Mouse (Mus musculus): Measurements from ENCODE around the gene Gm49394. TPM values are rescaled to one million over a fixed set of nuclear protein-coding genes. Genes with fewer than 3 reads are reported as not detected.

Gm49394 gene
- 0.01 TPM for polyA plus RNA-seq (2012; fragmentation: generic; extraction: Trizol)
- long read RNA-seq, experiment 1, result 0 reads
- long read RNA-seq, experiment 2, result 0 reads

DNA sequence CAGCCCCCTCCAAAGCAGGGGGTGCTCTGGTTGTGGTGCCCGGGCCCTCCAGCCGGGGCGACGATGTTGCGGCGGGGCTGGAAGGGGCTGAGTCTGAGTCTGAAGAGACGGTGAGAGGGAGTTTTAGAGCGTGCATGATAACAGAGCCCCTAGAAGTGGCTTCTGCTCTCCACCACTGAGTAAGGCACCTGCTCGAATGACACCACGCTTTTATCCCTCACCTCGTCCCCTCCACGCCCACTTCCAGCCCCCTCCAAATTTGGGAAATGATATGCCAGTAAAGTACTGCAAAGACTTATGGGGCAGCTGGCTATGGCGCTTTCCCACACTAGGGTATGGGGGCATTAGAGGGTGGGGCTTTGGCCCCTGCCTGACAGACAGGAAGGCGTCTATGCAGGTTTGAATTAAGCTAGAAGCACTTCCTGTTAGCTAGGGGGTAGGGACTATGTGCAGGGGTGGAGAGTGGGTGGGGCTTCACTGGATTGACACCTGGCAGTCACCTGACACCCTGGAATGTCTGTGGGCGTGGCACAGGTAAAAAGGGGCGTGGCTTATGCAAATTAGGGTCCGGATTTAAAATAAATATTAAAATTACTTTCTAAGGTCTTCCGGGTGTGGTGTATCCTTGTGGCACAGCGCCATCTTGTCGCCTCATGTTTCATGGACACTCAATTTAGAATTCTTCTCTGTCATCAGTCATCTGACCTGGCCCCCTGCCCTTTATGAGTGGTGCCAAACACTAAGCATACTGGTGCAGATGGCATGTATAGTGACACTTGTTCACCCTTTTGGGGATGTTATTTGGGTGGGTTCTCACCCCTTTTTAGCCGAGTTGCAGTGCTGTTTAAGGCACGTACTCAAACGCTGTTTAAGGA is at the start of gene Gm49394:
Gene Gm49394, minus strand, starts transcription at position 192 of the 875 bp plus-strand sequence.
- no peak within 1 kb of the TSS for H3K4me3 ChIP-seq (ENCODE audit: insufficient read depth, poor library complexity, severe bottlenecking)
- no peaks in the 10 kb centered on the region for H3K79me2 ChIP-seq (ENCODE audit: control insufficient read depth, insufficient read depth)
- H3K79me3 ChIP-seq (ENCODE audit: low read depth), result no peaks in the 10 kb centered on the region
- no peak within 1 kb of the TSS for H3ac ChIP-seq (ENCODE audit: control insufficient read depth, insufficient read length, low read depth)
- no peak for TF ChIP-seq FOSL1 (IDR thresholded peaks at IDR 0.05; ENCODE audit: insufficient read depth, low read length, poor library complexity, severe bottlenecking)
- TF ChIP-seq MAX (IDR thresholded peaks at IDR 0.05), result no peak
- TF ChIP-seq MYOD1 (IDR thresholded peaks at IDR 0.05; ENCODE audit: control insufficient read depth, insufficient read length, low read depth), result no peak
- no peak for TF ChIP-seq MYOG (IDR thresholded peaks at IDR 0.05; ENCODE audit: control insufficient read depth, extremely low read depth, insufficient read length)
- TF ChIP-seq CTCF (IDR thresholded peaks at IDR 0.05; ENCODE audit: control insufficient read depth, insufficient read depth, insufficient read length), result no peak
- TF ChIP-seq USF1 (IDR thresholded peaks at IDR 0.05; ENCODE audit: low read depth), result no peak
- TF ChIP-seq CEBPB (IDR thresholded peaks at IDR 0.05; ENCODE audit: low read depth), result no peak
- H3K27me3 ChIP-seq (ENCODE audit: control insufficient read depth, insufficient read depth, insufficient read length), result no peaks in the 10 kb centered on the region
- no peaks in the 10 kb centered on the region for H3K36me3 ChIP-seq (ENCODE audit: control insufficient read depth, insufficient read depth)

GRCm38 (mm10) chr7:142714783-142715498 is 45.2 kb upstream of the Gm49394 start:
- Histone ChIP-seq H3K4me3 (ENCODE audit: insufficient read depth, poor library complexity, severe bottlenecking) (no peak overlapping the region), H3K36me3 (ENCODE audit: control insufficient read depth, insufficient read depth) (no peaks in the 10 kb centered on the region), H3K27me3 (ENCODE audit: control insufficient read depth, insufficient read depth, insufficient read length) (no peaks in the 10 kb centered on the region), H3K79me2 (ENCODE audit: control insufficient read depth, insufficient read depth) (no peaks in the 10 kb centered on the region), H3ac (ENCODE audit: control insufficient read depth, insufficient read length, low read depth) (no peak overlapping the region), H3K79me3 (ENCODE audit: low read depth) (no peaks in the 10 kb centered on the region)
- no peak for TF ChIP-seq MAX (IDR thresholded peaks at IDR 0.05)
- TF ChIP-seq MYOD1 (IDR thresholded peaks at IDR 0.05; ENCODE audit: control insufficient read depth, insufficient read length, low read depth), result no peak
- peak; percentile 18 for TF ChIP-seq CTCF (IDR thresholded peaks at IDR 0.05; ENCODE audit: control insufficient read depth, insufficient read depth, insufficient read length)
- TF ChIP-seq USF1 (IDR thresholded peaks at IDR 0.05; ENCODE audit: low read depth), result no peak

DNA sequence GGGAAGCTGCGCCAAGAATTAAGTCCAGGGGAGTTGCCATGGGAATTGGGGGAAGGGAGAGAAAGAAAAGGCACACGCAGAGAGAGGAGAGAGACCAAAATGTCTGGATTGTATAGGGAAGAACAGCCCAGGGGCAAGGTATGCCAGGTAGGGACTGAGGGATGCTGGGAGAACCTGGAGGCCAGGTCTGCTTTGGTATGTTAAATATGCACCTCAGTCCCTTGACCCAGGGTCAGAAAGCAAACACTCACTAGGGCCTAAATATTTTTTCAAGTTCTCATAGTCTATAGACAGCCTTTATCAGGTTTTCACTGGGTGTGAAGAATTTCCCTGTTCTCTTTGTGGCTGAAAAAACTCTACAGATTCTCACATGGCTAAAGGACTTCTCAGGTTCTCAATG is 37.1 kb upstream of the Gm49394 start:
- Histone ChIP-seq H3K79me2 (ENCODE audit: control insufficient read depth, insufficient read depth) (no peaks in the 10 kb centered on the region), H3K27me3 (ENCODE audit: control insufficient read depth, insufficient read depth, insufficient read length) (no peaks in the 10 kb centered on the region), H3K79me3 (ENCODE audit: low read depth) (no peaks in the 10 kb centered on the region)

GRCm38 (mm10) chr7:142699334-142699860 is 29.7 kb upstream of the Gm49394 start:
- Histone ChIP-seq H3ac (ENCODE audit: control insufficient read depth, insufficient read length, low read depth) (no peak overlapping the region), H3K79me2 (ENCODE audit: control insufficient read depth, insufficient read depth) (no peaks in the 10 kb centered on the region), H3K4me3 (ENCODE audit: insufficient read depth, poor library complexity, severe bottlenecking) (no peak overlapping the region), H3K79me3 (ENCODE audit: low read depth) (no peaks in the 10 kb centered on the region), H3K27me3 (ENCODE audit: control insufficient read depth, insufficient read depth, insufficient read length) (no peaks in the 10 kb centered on the region), H3K36me3 (ENCODE audit: control insufficient read depth, insufficient read depth) (no peaks in the 10 kb centered on the region)
- no peak for TF ChIP-seq MYOG (IDR thresholded peaks at IDR 0.05; ENCODE audit: control insufficient read depth, extremely low read depth, insufficient read length)
- TF ChIP-seq MAX (IDR thresholded peaks at IDR 0.05), result no peak
- TF ChIP-seq USF1 (IDR thresholded peaks at IDR 0.05; ENCODE audit: low read depth), result no peak
- TF ChIP-seq CEBPB (IDR thresholded peaks at IDR 0.05; ENCODE audit: low read depth), result no peak
- peak; percentile 69 for TF ChIP-seq MYOD1 (IDR thresholded peaks at IDR 0.05; ENCODE audit: control insufficient read depth, insufficient read length, low read depth)
- TF ChIP-seq CTCF (IDR thresholded peaks at IDR 0.05; ENCODE audit: control insufficient read depth, insufficient read depth, insufficient read length), result no peak

More for the DNA sequence above, 37.1 kb upstream of the Gm49394 start:
- TF ChIP-seq USF1 (IDR thresholded peaks at IDR 0.05; ENCODE audit: low read depth), result no peak
- no peak for TF ChIP-seq CEBPB (IDR thresholded peaks at IDR 0.05; ENCODE audit: low read depth)
- no peak for TF ChIP-seq MYOD1 (IDR thresholded peaks at IDR 0.05; ENCODE audit: control insufficient read depth, insufficient read length, low read depth)
- TF ChIP-seq MYOG (IDR thresholded peaks at IDR 0.05; ENCODE audit: control insufficient read depth, extremely low read depth, insufficient read length), result no peak
- Histone ChIP-seq H3K4me3 (ENCODE audit: insufficient read depth, poor library complexity, severe bottlenecking) (no peak overlapping the region), H3ac (ENCODE audit: control insufficient read depth, insufficient read length, low read depth) (no peak overlapping the region), H3K36me3 (ENCODE audit: control insufficient read depth, insufficient read depth) (no peaks in the 10 kb centered on the region)

- Histone ChIP-seq H3K79me3 (ENCODE audit: low read depth) (no peaks in the 10 kb centered on the region), H3K4me3 (ENCODE audit: insufficient read depth, poor library complexity, severe bottlenecking) (no peak overlapping the region), H3ac (ENCODE audit: control insufficient read depth, insufficient read length, low read depth) (no peak overlapping the region), H3K36me3 (ENCODE audit: control insufficient read depth, insufficient read depth) (no peaks in the 10 kb centered on the region), H3K79me2 (ENCODE audit: control insufficient read depth, insufficient read depth) (no peaks in the 10 kb centered on the region), H3K27me3 (ENCODE audit: control insufficient read depth, insufficient read depth, insufficient read length) (no peaks in the 10 kb centered on the region)
- TF ChIP-seq MYOG (IDR thresholded peaks at IDR 0.05; ENCODE audit: control insufficient read depth, extremely low read depth, insufficient read length), result no peak
- no peak for TF ChIP-seq USF1 (IDR thresholded peaks at IDR 0.05; ENCODE audit: low read depth)
- TF ChIP-seq MAX (IDR thresholded peaks at IDR 0.05), result no peak
- TF ChIP-seq FOSL1 (IDR thresholded peaks at IDR 0.05; ENCODE audit: insufficient read depth, low read length, poor library complexity, severe bottlenecking), result no peak
- TF ChIP-seq CEBPB (IDR thresholded peaks at IDR 0.05; ENCODE audit: low read depth), result no peak
- TF ChIP-seq MYOD1 (IDR thresholded peaks at IDR 0.05; ENCODE audit: control insufficient read depth, insufficient read length, low read depth), result no peak
- TF ChIP-seq CTCF (IDR thresholded peaks at IDR 0.05; ENCODE audit: control insufficient read depth, insufficient read depth, insufficient read length), result no peak
Observed at GRCm38 (mm10) chr7:142678611-142679010, 8.9 kb upstream of the Gm49394 start.

Data from C2C12 (cell line).